Mouse (Mus musculus) forebrain, postnatal 0 days (tissue): ENCODE results near the gene Tap2. TPM values are rescaled to one million over a fixed set of nuclear protein-coding genes. Genes with fewer than 3 reads are reported as not detected.

Source experiments
- ATAC-seq: fragments of 200-750 bp; cut with Nextera tagmentation; 2 replicates; pipeline ENCODE4 v1.8.0; 2017; ENCODE audit warnings: mild to moderate bottlenecking, moderate library complexity
- DNase-seq: peaks from one replicate; pipeline ENCODE4 v3.0.0-alpha.2; 2015
- H3K27ac ChIP-seq: fragments of 300-500 bp; sonication (generic); 2 replicates; pipeline ENCODE4 v1.5.1; 2014; ENCODE audit warnings: low read depth, mild to moderate bottlenecking, antibody characterized with exemption, low read length, moderate library complexity, mixed read lengths
- H3K27me3 ChIP-seq: fragments of 300-500 bp; sonication (generic); 2 replicates; pipeline ENCODE4 v1.6.1; 2014; ENCODE audit warnings: mild to moderate bottlenecking, low read length, mixed read lengths; ENCODE audit not compliant: insufficient read depth
- H3K36me3 ChIP-seq: fragments of 300-500 bp; sonication (generic); 2 replicates; pipeline ENCODE4 v1.6.1; 2014; ENCODE audit warnings: mild to moderate bottlenecking, moderate library complexity; ENCODE audit not compliant: insufficient read depth
- H3K4me1 ChIP-seq: fragments of 300-500 bp; sonication (generic); 2 replicates; pipeline ENCODE4 v1.6.1; 2014; ENCODE audit warnings: antibody characterized with exemption; ENCODE audit not compliant: insufficient read depth
- H3K4me2 ChIP-seq: fragments of 300-500 bp; sonication (generic); 2 replicates; pipeline ENCODE4 v1.6.1; 2014; ENCODE audit warnings: low read depth, mild to moderate bottlenecking, moderate library complexity
- H3K4me3 ChIP-seq: fragments of 300-500 bp; sonication (generic); 2 replicates; pipeline ENCODE4 v1.5.1; 2014; ENCODE audit warnings: low read depth, low read length, mixed read lengths
- H3K9ac ChIP-seq: fragments of 300-500 bp; sonication (generic); 2 replicates; pipeline ENCODE4 v1.6.1; 2014; ENCODE audit warnings: mild to moderate bottlenecking
- H3K9me3 ChIP-seq: fragments of 300-500 bp; sonication (generic); 2 replicates; pipeline ENCODE4 v1.6.1; 2016; ENCODE audit warnings: low read length
- CTCF ChIP-seq: sonication (generic); IDR thresholded peaks from 2 replicates; pipeline ENCODE4 v1.5.1; 2016; ENCODE audit warnings: antibody characterized with exemption, control low read depth, low read depth
- WGBS: fragments of 180-500 bp; shearing (Covaris S2); extraction: QIAGEN DNeasy Blood & Tissue Kit; methylation state at CpG from one replicate; pipeline ENCODE4 v1.1.7; 2014; 5-methylcytosine and 5-hydroxymethylcytosine counted together
- polyA plus RNA-seq: library from polyadenylated mRNA; unstranded; fragments of >200 nt; fragmentation: Nextera tagmentation; extraction: Ambion mirVana; gene quantifications from 2 replicates; pipeline ENCODE4 v1.2.1, GENCODE M21; 2015
- total RNA-seq: library from RNA; depleted of rRNA; stranded (reverse); fragments of >200 nt; gene quantifications from 2 replicates; pipeline ENCODE4 v1.2.3, GENCODE M21; 2014

The Tap2 gene
- total and polyA plus RNA-seq, 2 experiments from 2014 or later, result 1.9 to 3.8 TPM

GRCm38 (mm10) chr17:34238706-34239105 lies 35.4 kb downstream of the Tap2 start, which contains the start of gene H2-Ob:
Gene H2-Ob (plus strand): TSS chr17:34238903.
- TF ChIP-seq CTCF, result no peak
- H3K36me3 ChIP-seq, result no peaks in the 10 kb centered on the region
- no peak within 1 kb of the TSS for H3K4me2 ChIP-seq
- no peaks in the 10 kb centered on the region for H3K9me3 ChIP-seq
- no peak within 1 kb of the TSS for H3K4me3 ChIP-seq
- no peak within 1 kb of the TSS for H3K27ac ChIP-seq
- H3K27me3 ChIP-seq, result no peaks in the 10 kb centered on the region
- DNase-seq (peak; percentile 78), ATAC-seq (peak; percentile 85)
- no peaks in the 10 kb centered on the region for H3K4me1 ChIP-seq
- H3K9ac ChIP-seq, result no peak within 1 kb of the TSS
- WGBS, result 71% methylated on average over 3 of the region's 3 CpGs

- H3K4me2 ChIP-seq, result no peak overlapping the region
- WGBS, result 67% methylated on average over 10 of the region's 10 CpGs
- no peaks in the 10 kb centered on the region for H3K4me1 ChIP-seq
- H3K9ac ChIP-seq, result no peak overlapping the region
- H3K9me3 ChIP-seq, result no peaks in the 10 kb centered on the region
- ATAC-seq (no peak), DNase-seq (no peak)
- H3K27ac ChIP-seq, result no peak overlapping the region
- no peaks in the 10 kb centered on the region for H3K36me3 ChIP-seq
- no peak overlapping the region for H3K4me3 ChIP-seq
- H3K27me3 ChIP-seq, result no peaks in the 10 kb centered on the region
- no peak for TF ChIP-seq CTCF
Measured at GRCm38 (mm10) chr17:34239601-34240041, 36.3 kb downstream of the Tap2 start.

- ATAC-seq, result no peak
Measured at GRCm38 (mm10) chr17:34240366-34240765, 37.0 kb downstream of the Tap2 start.

GRCm38 (mm10) chr17:34240916-34241315 lies 37.6 kb downstream of the Tap2 start:
- DNase-seq (no peak), ATAC-seq (no peak)
- WGBS, result 80% methylated on average over 6 of the region's 6 CpGs
- no peak overlapping the region for H3K4me2 ChIP-seq
- no peak overlapping the region for H3K4me3 ChIP-seq
- no peaks in the 10 kb centered on the region for H3K36me3 ChIP-seq
- H3K27me3 ChIP-seq, result no peaks in the 10 kb centered on the region
- no peaks in the 10 kb centered on the region for H3K9me3 ChIP-seq
- no peak overlapping the region for H3K9ac ChIP-seq
- no peak for TF ChIP-seq CTCF
- no peaks in the 10 kb centered on the region for H3K4me1 ChIP-seq
- H3K27ac ChIP-seq, result no peak overlapping the region

More at GRCm38 (mm10) chr17:34240366-34240765, 37.0 kb downstream of the Tap2 start:
- 70% methylated on average over 3 of the region's 3 CpGs for WGBS
- Histone ChIP-seq H3K4me3 (no peak overlapping the region), H3K9me3 (no peaks in the 10 kb centered on the region), H3K4me2 (no peak overlapping the region), H3K27me3 (no peaks in the 10 kb centered on the region), H3K36me3 (no peaks in the 10 kb centered on the region), H3K9ac (no peak overlapping the region), H3K27ac (no peak overlapping the region), H3K4me1 (no peaks in the 10 kb centered on the region)
- no peak for TF ChIP-seq CTCF
- no peak for DNase-seq

- 75% methylated on average over 4 of the region's 4 CpGs for WGBS
- Histone ChIP-seq H3K27me3 (no peaks in the 10 kb centered on the region), H3K27ac (no peak overlapping the region), H3K9ac (no peak overlapping the region), H3K36me3 (no peaks in the 10 kb centered on the region), H3K4me3 (no peak overlapping the region), H3K4me2 (no peak overlapping the region), H3K4me1 (no peaks in the 10 kb centered on the region), H3K9me3 (no peaks in the 10 kb centered on the region)
- ATAC-seq (no peak), DNase-seq (no peak)
- TF ChIP-seq CTCF, result no peak
Measured at GRCm38 (mm10) chr17:34244656-34245055, 41.3 kb downstream of the Tap2 start.

GRCm38 (mm10) chr17:34247047-34247446 lies 43.7 kb downstream of the Tap2 start:
- TF ChIP-seq CTCF, result peak; percentile 61
- 79% methylated on average over 3 of the region's 3 CpGs for WGBS
- no peak overlapping the region for H3K9ac ChIP-seq
- no peaks in the 10 kb centered on the region for H3K27me3 ChIP-seq
- DNase-seq (no peak), ATAC-seq (no peak)
- H3K4me1 ChIP-seq, result no peaks in the 10 kb centered on the region
- no peak overlapping the region for H3K4me3 ChIP-seq
- no peak overlapping the region for H3K4me2 ChIP-seq
- no peak overlapping the region for H3K27ac ChIP-seq
- no peaks in the 10 kb centered on the region for H3K36me3 ChIP-seq
- no peaks in the 10 kb centered on the region for H3K9me3 ChIP-seq

GRCm38 (mm10) chr17:34248764-34249163 lies 45.4 kb downstream of the Tap2 start:
- Histone ChIP-seq H3K9me3 (no peaks in the 10 kb centered on the region), H3K4me2 (no peak overlapping the region), H3K27me3 (no peaks in the 10 kb centered on the region), H3K4me1 (no peaks in the 10 kb centered on the region), H3K36me3 (no peaks in the 10 kb centered on the region), H3K4me3 (no peak overlapping the region), H3K27ac (no peak overlapping the region), H3K9ac (no peak overlapping the region)
- ATAC-seq, result no peak
- TF ChIP-seq CTCF, result no peak
- whole genome bisulfite sequencing, result 70% methylated on average over 2 of the region's 2 CpGs
- DNase-seq, result no peak

GRCm38 (mm10) chr17:34249361-34249760 lies 46.0 kb downstream of the Tap2 start:
- WGBS, result 56% methylated on average over 3 of the region's 3 CpGs
- no peaks in the 10 kb centered on the region for H3K9me3 ChIP-seq
- no peak overlapping the region for H3K4me2 ChIP-seq
- ATAC-seq (no peak), DNase-seq (no peak)
- H3K9ac ChIP-seq, result no peak overlapping the region
- H3K4me3 ChIP-seq, result no peak overlapping the region
- no peaks in the 10 kb centered on the region for H3K27me3 ChIP-seq
- H3K27ac ChIP-seq, result no peak overlapping the region
- no peaks in the 10 kb centered on the region for H3K4me1 ChIP-seq
- H3K36me3 ChIP-seq, result no peaks in the 10 kb centered on the region
- no peak for TF ChIP-seq CTCF
